Mouse (Mus musculus) small intestine, adult 2 months (tissue): ENCODE results near the gene Rin1. TPM values are rescaled to one million over a fixed set of nuclear protein-coding genes. Genes with fewer than 3 reads are reported as not detected.

Experiments used
- H3K27ac ChIP-seq: fragments of 200-500 bp; 2 replicates; pipeline ENCODE4 v1.5.1; 2012; ENCODE audit warnings: low read depth, low read length, control low read depth, inconsistent platforms; ENCODE audit not compliant: insufficient read depth
- H3K27me3 ChIP-seq: fragments of 200-500 bp; 2 replicates; pipeline ENCODE4 v1.6.1; 2012; ENCODE audit warnings: mild to moderate bottlenecking, moderate library complexity, low read length, inconsistent platforms; ENCODE audit not compliant: control insufficient read depth, insufficient read depth
- H3K36me3 ChIP-seq: fragments of 200-500 bp; 2 replicates; pipeline ENCODE4 v1.6.1; 2012; ENCODE audit warnings: mild to moderate bottlenecking, low read length, control low read depth, inconsistent platforms; ENCODE audit not compliant: control insufficient read depth, insufficient read depth
- H3K4me1 ChIP-seq: fragments of 200-500 bp; 2 replicates; pipeline ENCODE4 v1.6.1; 2012; ENCODE audit warnings: low read length, inconsistent platforms, mixed read lengths; ENCODE audit not compliant: control insufficient read depth, insufficient read depth, insufficient read length
- H3K4me3 ChIP-seq: fragments of 200-500 bp; 2 replicates; pipeline ENCODE4 v1.5.1; 2012; ENCODE audit warnings: low read depth, mild to moderate bottlenecking, control low read depth, inconsistent platforms, low read length, moderate library complexity
- CTCF ChIP-seq: fragments of 200-500 bp; IDR thresholded peaks from 2 replicates; pipeline ENCODE4 v1.5.1; 2012; ENCODE audit warnings: low read depth, mild to moderate bottlenecking, control low read depth, inconsistent platforms, low read length, moderate library complexity, mixed read lengths; ENCODE audit not compliant: insufficient replicate concordance, insufficient read length; ENCODE audit errors: extremely low read depth
- POLR2A ChIP-seq: fragments of 200-500 bp; IDR thresholded peaks from 2 replicates; pipeline ENCODE4 v1.6.1; 2012; ENCODE audit warnings: low read depth, mild to moderate bottlenecking, control low read depth, inconsistent platforms, low read length, moderate library complexity
- WGBS: fragments of 180-500 bp; shearing (Covaris S2); methylation state at CpG from one replicate; pipeline ENCODE4 v1.1.7; 2018; 5-methylcytosine and 5-hydroxymethylcytosine counted together
- polyA plus RNA-seq: library from polyadenylated mRNA; depleted of rRNA; stranded (reverse); fragments of >200 nt; gene quantifications from 2 replicates; pipeline ENCODE4 v1.2.3, GENCODE M21; 2012

Gene Rin1
- polyA plus RNA-seq, 1 experiment: 8.2 TPM

DNA sequence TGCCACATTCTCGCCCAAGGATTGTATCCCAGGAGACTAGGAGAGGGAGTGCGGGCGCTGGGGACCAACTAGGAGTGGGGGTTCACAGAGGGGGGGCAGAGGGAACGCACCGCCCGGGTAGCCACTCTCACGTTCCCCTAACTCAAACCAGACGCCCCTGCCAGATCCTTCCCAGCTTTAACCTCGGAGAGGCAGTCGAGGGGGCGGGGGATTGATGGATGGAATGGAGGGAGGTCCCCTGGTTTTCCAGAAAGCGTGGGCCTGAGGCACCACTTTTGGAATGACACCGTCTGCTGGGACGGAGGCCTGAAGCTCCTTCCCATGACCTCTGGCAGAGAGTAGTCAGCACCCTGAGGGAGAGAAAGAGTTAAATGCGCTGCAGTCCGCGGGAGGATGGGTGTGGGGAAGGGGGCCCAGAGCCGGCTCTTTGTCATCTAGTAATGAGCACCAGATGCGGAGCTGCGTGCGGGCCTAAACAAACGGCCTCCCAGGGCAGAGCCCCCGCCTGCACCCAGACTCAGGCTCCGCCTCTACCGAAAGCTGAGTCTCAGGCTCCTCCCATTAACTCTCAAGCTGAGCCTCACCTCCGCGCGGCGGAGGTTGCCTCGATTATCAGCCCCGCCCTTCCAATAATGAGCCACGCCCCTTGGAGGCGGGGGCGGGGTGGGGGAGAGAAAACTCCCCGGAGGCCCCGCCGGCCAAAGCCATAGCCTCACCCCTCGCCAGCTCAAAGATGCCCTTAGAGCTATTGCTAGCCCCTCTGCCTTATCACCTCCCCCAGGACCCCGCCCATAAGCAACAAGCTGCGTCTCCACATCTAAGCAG is 21.5 kb downstream of the Rin1 start:
- H3K36me3 ChIP-seq: no peaks in the 10 kb centered on the region
- WGBS: 6% methylated on average over 40 of the region's 40 CpGs
- peak overlapping the region; percentile 63 for H3K4me3 ChIP-seq
- TF ChIP-seq CTCF (no peak), POLR2A (peak; percentile 42)
- H3K27ac ChIP-seq: peak overlapping the region; percentile 29; the same call in 1 of the 2 replicates
- H3K27me3 ChIP-seq: peaks cover 27% of the 10 kb centered on the region
- H3K4me1 ChIP-seq: peaks cover 14% of the 10 kb centered on the region

DNA sequence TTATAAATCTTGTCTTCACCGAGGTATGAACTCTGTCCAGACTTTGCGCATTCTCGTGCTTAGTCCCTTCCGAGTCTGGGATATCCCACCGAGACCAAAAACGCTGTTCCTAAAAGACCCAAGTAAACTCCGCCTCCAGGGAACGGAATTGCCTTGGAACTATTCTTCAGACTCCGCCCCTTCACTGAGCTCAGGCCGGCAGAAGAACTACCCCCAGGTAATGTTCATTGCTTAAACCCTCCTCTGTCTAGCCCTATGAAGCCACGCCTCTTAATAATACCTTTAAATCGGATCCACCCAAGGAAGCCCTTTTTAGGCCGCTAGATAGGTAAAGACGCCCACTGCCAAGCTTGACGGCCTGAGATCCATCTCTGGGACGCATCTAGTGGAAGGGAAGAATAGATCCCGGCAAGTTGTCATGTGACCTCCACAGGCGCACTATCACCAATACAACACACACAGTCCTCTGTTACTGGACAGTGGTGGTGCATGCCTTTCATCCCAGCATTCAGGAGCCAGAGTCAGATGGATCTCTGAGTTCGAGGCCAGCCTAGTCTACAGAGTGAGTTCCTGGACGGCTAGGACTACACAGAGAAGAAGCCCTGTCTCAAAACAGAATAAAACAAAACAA is 22.2 kb downstream of the Rin1 start:
- Histone ChIP-seq H3K27me3 (peaks cover 21% of the 10 kb centered on the region), H3K27ac (peak overlapping the region; percentile 29), H3K36me3 (no peaks in the 10 kb centered on the region), H3K4me3 (peak overlapping the region; percentile 63), H3K4me1 (peaks cover 11% of the 10 kb centered on the region)
- 3% methylated on average over 20 of the region's 20 CpGs for WGBS
- TF ChIP-seq CTCF (no peak), POLR2A (no peak)

DNA sequence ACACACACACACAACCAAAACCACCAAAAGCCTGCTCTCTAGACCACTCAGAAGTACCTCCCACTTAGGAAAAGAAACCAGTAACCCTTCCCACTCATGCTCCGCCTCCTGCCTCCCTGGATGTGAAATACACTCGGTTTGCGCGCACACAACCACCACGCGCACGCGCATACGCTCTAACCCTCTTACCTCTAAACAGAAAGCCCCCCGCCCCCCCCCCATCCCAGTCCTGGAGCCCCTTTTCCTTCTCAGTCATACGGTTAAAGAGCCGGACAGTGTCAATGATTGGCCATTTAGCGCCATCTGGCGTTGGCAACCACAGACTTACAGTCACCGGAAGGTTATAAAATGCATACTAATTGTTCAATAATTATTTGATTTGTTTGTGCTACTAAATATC is 22.7 kb downstream of the Rin1 start:
- TF ChIP-seq POLR2A (no peak), CTCF (peak; percentile 59; the same call in 1 of the 2 replicates)
- 3% methylated on average over 15 of the region's 15 CpGs for WGBS
- H3K4me1 ChIP-seq: peaks cover 9% of the 10 kb centered on the region
- H3K4me3 ChIP-seq: peak overlapping the region; percentile 63
- peaks cover 15% of the 10 kb centered on the region for H3K27me3 ChIP-seq
- H3K36me3 ChIP-seq: no peaks in the 10 kb centered on the region
- no peak overlapping the region for H3K27ac ChIP-seq

DNA sequence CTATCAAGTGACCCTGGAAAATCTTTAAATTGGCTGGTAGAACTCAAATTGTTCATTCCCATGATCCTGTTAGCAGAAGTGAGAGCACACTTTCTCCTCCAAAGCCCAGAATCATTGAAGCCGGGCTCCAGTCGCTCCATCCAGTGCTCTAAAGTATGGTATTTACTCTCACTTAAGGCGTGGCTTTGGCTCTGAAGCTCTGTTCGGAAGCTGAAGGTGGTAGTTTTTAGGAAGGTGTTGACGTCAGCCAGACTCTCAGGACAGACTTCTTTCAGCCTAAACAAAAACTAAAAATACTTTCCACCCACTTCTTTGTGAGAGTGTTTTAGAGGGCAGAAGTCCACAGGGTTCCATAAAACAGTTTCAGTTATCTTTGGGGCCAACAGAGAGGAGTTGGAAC is 23.2 kb downstream of the Rin1 start:
- Histone ChIP-seq H3K4me3 (no peak overlapping the region), H3K27ac (no peak overlapping the region), H3K4me1 (peaks cover 4% of the 10 kb centered on the region), H3K36me3 (no peaks in the 10 kb centered on the region), H3K27me3 (peaks cover 10% of the 10 kb centered on the region)
- 9% methylated on average over 5 of the region's 5 CpGs for WGBS
- TF ChIP-seq CTCF (no peak), POLR2A (no peak)

DNA sequence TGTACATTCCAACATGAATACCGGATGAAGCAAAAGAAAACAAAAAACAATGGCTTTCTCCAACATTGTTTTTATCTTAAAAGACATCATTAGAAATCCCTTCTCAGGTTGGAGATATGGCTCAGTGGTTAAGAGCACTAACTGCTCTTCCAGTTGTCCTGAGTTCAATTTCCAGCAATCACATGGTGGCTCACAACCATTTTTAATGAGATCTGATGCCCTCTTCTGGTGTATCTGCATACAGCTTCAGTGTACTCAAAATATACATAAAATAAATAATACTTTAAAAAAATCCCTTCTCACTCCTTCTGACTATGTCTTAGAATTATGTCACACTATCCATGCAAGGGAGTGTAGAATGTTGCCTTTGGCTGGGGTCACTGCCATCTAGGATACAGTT is 29.0 kb downstream of the Rin1 start:
- Histone ChIP-seq H3K27ac (no peak overlapping the region), H3K4me3 (no peak overlapping the region), H3K27me3 (peaks cover 25% of the 10 kb centered on the region), H3K36me3 (no peaks in the 10 kb centered on the region), H3K4me1 (no peaks in the 10 kb centered on the region)
- 87% methylated on average over 1 of the region's 1 CpGs for WGBS
- TF ChIP-seq CTCF: no peak
- TF ChIP-seq POLR2A: no peak

DNA sequence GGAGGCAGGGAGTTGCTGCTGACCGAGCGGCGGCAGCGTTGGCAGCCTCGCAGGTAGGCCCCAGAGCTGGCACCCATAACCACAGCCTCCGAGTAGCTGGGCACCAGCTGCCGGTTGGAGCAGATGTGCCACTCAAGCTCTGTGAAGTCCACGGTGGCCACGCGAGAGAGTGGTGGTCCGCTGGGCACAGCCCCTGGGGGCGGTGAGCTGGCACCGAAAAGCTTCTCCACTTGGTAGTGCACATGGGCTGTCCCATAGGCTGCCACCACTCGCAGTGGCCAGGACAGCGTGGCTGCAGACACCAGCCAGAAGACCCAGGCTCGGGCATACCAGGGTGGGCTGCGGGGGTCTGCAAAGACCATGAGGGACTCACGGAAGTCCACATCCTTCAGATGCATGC is 31.7 kb downstream of the Rin1 start:
- H3K27ac ChIP-seq: no peak overlapping the region
- H3K36me3 ChIP-seq: no peaks in the 10 kb centered on the region
- H3K27me3 ChIP-seq: peaks cover 34% of the 10 kb centered on the region
- TF ChIP-seq CTCF (no peak), POLR2A (no peak)
- WGBS: 58% methylated on average over 18 of the region's 18 CpGs
- H3K4me3 ChIP-seq: no peak overlapping the region
- peaks cover 11% of the 10 kb centered on the region for H3K4me1 ChIP-seq

DNA sequence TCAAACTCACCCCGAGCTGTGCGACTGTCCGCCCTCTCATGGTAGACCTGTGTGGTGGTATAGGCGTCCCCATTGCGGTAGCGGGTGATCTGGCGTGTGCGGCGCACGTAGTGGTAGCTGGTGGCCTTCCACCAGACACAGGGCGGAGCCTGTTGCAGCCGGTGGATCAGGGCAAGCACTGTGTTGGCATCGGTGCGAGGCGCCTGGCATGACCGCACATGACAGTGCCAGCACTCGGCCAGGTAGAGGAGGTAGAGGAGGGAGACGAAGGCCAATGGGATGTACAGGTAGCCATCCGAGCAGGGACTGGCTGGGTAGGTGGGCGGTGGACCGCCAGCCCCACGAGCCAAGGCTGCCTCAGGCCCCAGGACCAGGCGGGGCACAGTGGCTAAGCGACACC is 32.3 kb downstream of the Rin1 start:
- Histone ChIP-seq H3K36me3 (no peaks in the 10 kb centered on the region), H3K27me3 (peaks cover 34% of the 10 kb centered on the region), H3K27ac (no peak overlapping the region), H3K4me1 (peaks cover 16% of the 10 kb centered on the region), H3K4me3 (no peak overlapping the region)
- WGBS: 56% methylated on average over 24 of the region's 24 CpGs
- TF ChIP-seq CTCF: no peak
- no peak for TF ChIP-seq POLR2A
